Mouse (Mus musculus) E14TG2a.4 (cell line): ENCODE data around the gene Nr3c2.

Experiments
- CTCF ChIP-seq: conservative IDR thresholded peaks from 2 replicates; pipeline ENCODE4 v1.5.1; 2014; ENCODE audit warnings: low read length
- NANOG ChIP-seq: IDR thresholded peaks from 2 replicates; pipeline ENCODE4 v1.6.1; 2014; ENCODE audit warnings: borderline replicate concordance, low read length, mixed read lengths
- POU5F1 ChIP-seq: IDR thresholded peaks from 2 replicates; pipeline ENCODE4 v1.6.1; 2014; ENCODE audit warnings: low read length, borderline replicate concordance

DNA sequence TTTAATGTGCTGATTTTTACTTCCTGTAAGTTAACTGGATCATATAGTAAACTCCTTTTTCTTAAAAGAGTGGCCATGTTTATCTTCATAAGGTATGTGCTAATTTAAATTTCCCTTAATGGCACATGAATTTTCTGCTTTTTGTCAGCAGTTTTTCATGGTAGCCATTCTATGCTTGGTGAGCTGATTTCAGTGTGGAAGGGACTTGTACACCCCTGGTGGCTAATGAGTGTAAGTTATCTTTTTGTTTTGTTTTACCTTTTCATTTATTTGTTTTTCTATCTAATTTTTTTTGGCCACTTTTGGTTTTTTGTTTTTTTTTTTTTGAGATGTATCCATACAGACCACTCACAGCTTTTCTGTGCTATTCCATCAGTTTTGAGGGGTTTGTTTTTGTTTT is 340.2 kb downstream of the Nr3c2 start:
- TF ChIP-seq CTCF = no peak
- TF ChIP-seq POU5F1 = no peak
- TF ChIP-seq NANOG = no peak
